Mouse (Mus musculus): ENCODE data around the gene Phactr3. TPM values are rescaled to one million over a fixed set of nuclear protein-coding genes. Genes with fewer than 3 reads are reported as not detected.

Phactr3 gene
- polyA plus RNA-seq, 1 experiment from 2014 or later: 1.8 TPM

GRCm38 (mm10) chr2:178143024-178143415 lies 24.2 kb downstream of the Phactr3 start:
- 32% methylated on average over 3 of the region's 3 CpGs for WGBS

DNA sequence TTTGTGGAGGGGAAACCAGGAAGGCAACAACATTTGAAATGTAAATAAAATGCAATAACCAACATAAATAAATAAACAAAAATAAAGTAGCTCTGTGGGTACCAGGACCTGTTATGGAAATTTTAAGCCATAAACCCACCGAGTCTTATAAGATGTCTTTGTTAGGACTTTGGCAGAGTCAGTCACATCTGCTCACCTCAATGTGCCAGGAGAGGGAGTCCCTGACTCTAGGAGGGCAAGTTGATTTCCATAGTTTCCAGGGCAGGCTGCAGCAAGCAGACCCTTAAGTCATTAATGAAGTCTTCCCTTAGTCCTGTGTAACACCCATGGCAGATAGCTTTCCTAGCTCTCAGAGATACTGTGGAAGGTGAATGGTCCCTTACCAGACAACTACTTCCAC lies 25.1 kb downstream of the Phactr3 start:
- Histone ChIP-seq H3K9me3 (ENCODE audit: control insufficient read depth, low read length) (no peaks in the 10 kb centered on the region), H3K4me3 (ENCODE audit: low read depth, low read length) (no peak overlapping the region), H3K27me3 (replicated peaks; ENCODE audit: control insufficient read depth, insufficient read depth, low read length) (peaks cover 34% of the 10 kb centered on the region), H3K36me3 (ENCODE audit: control insufficient read depth, insufficient read depth, low read length) (no peaks in the 10 kb centered on the region), H3K27ac (replicated peaks; ENCODE audit: low read depth, low read length) (no peak overlapping the region), H3K4me1 (ENCODE audit: control insufficient read depth, insufficient read depth, low read length) (0 out of 2 replicates have a peak, but pooled peaks cover 3% of the 10 kb centered on the region), H3K9ac (ENCODE audit: low read depth, low read length) (no peak overlapping the region), H3K4me2 (ENCODE audit: low read depth, low read length) (no peak overlapping the region)
- ATAC-seq (ENCODE audit: low read depth) (no peak), DNase-seq (ENCODE audit: low spot score) (no peak)
- 68% methylated on average over 1 of the region's 1 CpGs for WGBS

More at GRCm38 (mm10) chr2:178143024-178143415, 24.2 kb downstream of the Phactr3 start:
- Histone ChIP-seq H3K36me3 (ENCODE audit: control insufficient read depth, insufficient read depth, low read length) (no peaks in the 10 kb centered on the region), H3K9me3 (ENCODE audit: control insufficient read depth, low read length) (no peaks in the 10 kb centered on the region), H3K4me1 (ENCODE audit: control insufficient read depth, insufficient read depth, low read length) (0 out of 2 replicates have a peak, but pooled peaks cover 3% of the 10 kb centered on the region), H3K9ac (ENCODE audit: low read depth, low read length) (no peak overlapping the region), H3K4me3 (ENCODE audit: low read depth, low read length) (peak overlapping the region; percentile 35; the same call in 1 of the 2 replicates), H3K4me2 (ENCODE audit: low read depth, low read length) (no peak overlapping the region), H3K27ac (replicated peaks; ENCODE audit: low read depth, low read length) (no peak overlapping the region), H3K27me3 (replicated peaks; ENCODE audit: control insufficient read depth, insufficient read depth, low read length) (peaks cover 34% of the 10 kb centered on the region)
- no peak for ATAC-seq (ENCODE audit: low read depth)
- DNase-seq (ENCODE audit: low spot score): no peak

DNA sequence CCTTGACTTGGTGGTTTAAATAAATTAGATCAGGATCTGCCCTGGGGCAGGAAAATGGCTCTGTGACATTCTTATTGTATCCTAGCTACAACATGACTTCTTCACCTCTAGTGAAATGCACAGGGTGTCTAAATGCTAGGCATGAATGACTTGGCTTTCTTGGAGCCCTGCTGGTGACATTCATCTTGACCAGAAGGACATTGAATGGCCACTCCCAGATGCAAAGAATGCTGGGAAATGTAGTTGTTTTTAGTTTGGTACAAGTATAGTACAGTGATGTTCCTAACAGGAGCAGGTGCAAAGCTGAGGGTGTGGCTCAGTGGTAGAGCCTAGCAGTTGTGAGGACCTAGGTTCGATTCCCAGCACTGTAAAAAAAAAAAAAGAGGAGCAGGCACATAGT lies 30.5 kb downstream of the Phactr3 start:
- 68% methylated on average over 1 of the region's 1 CpGs for WGBS

GRCm38 (mm10) chr2:178150697-178151096 lies 31.9 kb downstream of the Phactr3 start:
- Histone ChIP-seq H3K4me1 (ENCODE audit: control insufficient read depth, insufficient read depth, low read length) (no peaks in the 10 kb centered on the region), H3K36me3 (ENCODE audit: control insufficient read depth, insufficient read depth, low read length) (no peaks in the 10 kb centered on the region), H3K4me3 (ENCODE audit: low read depth, low read length) (no peak overlapping the region), H3K27me3 (replicated peaks; ENCODE audit: control insufficient read depth, insufficient read depth, low read length) (no peaks in the 10 kb centered on the region), H3K9ac (ENCODE audit: low read depth, low read length) (no peak overlapping the region), H3K9me3 (ENCODE audit: control insufficient read depth, low read length) (no peaks in the 10 kb centered on the region), H3K27ac (replicated peaks; ENCODE audit: low read depth, low read length) (no peak overlapping the region), H3K4me2 (ENCODE audit: low read depth, low read length) (no peak overlapping the region)
- WGBS: 83% methylated on average over 5 of the region's 5 CpGs
- no peak for DNase-seq (ENCODE audit: low spot score)
- ATAC-seq (ENCODE audit: low read depth): no peak

More for the DNA sequence above, 30.5 kb downstream of the Phactr3 start:
- Histone ChIP-seq H3K4me3 (ENCODE audit: low read depth, low read length) (no peak overlapping the region), H3K4me2 (ENCODE audit: low read depth, low read length) (no peak overlapping the region), H3K9ac (ENCODE audit: low read depth, low read length) (no peak overlapping the region), H3K27ac (replicated peaks; ENCODE audit: low read depth, low read length) (no peak overlapping the region), H3K27me3 (replicated peaks; ENCODE audit: control insufficient read depth, insufficient read depth, low read length) (peaks cover 7% of the 10 kb centered on the region), H3K4me1 (ENCODE audit: control insufficient read depth, insufficient read depth, low read length) (no peaks in the 10 kb centered on the region), H3K9me3 (ENCODE audit: control insufficient read depth, low read length) (no peaks in the 10 kb centered on the region), H3K36me3 (ENCODE audit: control insufficient read depth, insufficient read depth, low read length) (no peaks in the 10 kb centered on the region)
- no peak for DNase-seq (ENCODE audit: low spot score)
- no peak for ATAC-seq (ENCODE audit: low read depth)

GRCm38 (mm10) chr2:178153601-178154000 lies 34.8 kb downstream of the Phactr3 start:
- H3K36me3 ChIP-seq (ENCODE audit: control insufficient read depth, insufficient read depth, low read length): no peaks in the 10 kb centered on the region
- ATAC-seq (ENCODE audit: low read depth) (no peak), DNase-seq (ENCODE audit: low spot score) (no peak)
- no peaks in the 10 kb centered on the region for H3K9me3 ChIP-seq (ENCODE audit: control insufficient read depth, low read length)
- H3K27ac ChIP-seq (replicated peaks; ENCODE audit: low read depth, low read length): no peak overlapping the region
- no peaks in the 10 kb centered on the region for H3K27me3 ChIP-seq (replicated peaks; ENCODE audit: control insufficient read depth, insufficient read depth, low read length)
- no peak overlapping the region for H3K4me3 ChIP-seq (ENCODE audit: low read depth, low read length)
- no peaks in the 10 kb centered on the region for H3K4me1 ChIP-seq (ENCODE audit: control insufficient read depth, insufficient read depth, low read length)
- no peak overlapping the region for H3K9ac ChIP-seq (ENCODE audit: low read depth, low read length)
- no peak overlapping the region for H3K4me2 ChIP-seq (ENCODE audit: low read depth, low read length)
- 83% methylated on average over 2 of the region's 2 CpGs for WGBS

DNA sequence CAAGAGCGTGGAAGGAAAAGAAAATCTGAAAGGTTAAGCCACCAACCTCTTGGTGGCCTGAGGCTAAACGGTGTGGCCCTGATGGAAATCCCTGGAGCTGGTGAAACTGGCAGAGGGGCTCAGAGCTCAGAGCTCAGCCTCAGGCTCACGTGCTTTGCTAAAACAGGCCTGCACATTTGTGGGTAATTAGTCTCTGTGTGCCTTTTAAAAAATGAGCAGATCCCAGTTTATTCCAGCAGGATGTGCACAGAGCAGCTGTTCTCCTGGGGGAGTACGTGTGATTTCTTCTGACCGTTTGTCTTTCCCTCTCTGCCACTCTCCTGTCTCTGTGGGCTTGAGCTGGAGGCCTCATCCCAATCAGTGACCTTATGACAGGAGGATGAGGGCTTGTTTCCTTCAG lies 35.4 kb downstream of the Phactr3 start:
- Histone ChIP-seq H3K4me2 (ENCODE audit: low read depth, low read length) (no peak overlapping the region), H3K9ac (ENCODE audit: low read depth, low read length) (no peak overlapping the region), H3K27me3 (replicated peaks; ENCODE audit: control insufficient read depth, insufficient read depth, low read length) (no peaks in the 10 kb centered on the region), H3K9me3 (ENCODE audit: control insufficient read depth, low read length) (no peaks in the 10 kb centered on the region), H3K36me3 (ENCODE audit: control insufficient read depth, insufficient read depth, low read length) (no peaks in the 10 kb centered on the region), H3K4me3 (ENCODE audit: low read depth, low read length) (no peak overlapping the region), H3K4me1 (ENCODE audit: control insufficient read depth, insufficient read depth, low read length) (no peaks in the 10 kb centered on the region), H3K27ac (replicated peaks; ENCODE audit: low read depth, low read length) (no peak overlapping the region)
- DNase-seq (ENCODE audit: low spot score) (no peak), ATAC-seq (ENCODE audit: low read depth) (no peak)
- 22% methylated on average over 5 of the region's 5 CpGs for WGBS

DNA sequence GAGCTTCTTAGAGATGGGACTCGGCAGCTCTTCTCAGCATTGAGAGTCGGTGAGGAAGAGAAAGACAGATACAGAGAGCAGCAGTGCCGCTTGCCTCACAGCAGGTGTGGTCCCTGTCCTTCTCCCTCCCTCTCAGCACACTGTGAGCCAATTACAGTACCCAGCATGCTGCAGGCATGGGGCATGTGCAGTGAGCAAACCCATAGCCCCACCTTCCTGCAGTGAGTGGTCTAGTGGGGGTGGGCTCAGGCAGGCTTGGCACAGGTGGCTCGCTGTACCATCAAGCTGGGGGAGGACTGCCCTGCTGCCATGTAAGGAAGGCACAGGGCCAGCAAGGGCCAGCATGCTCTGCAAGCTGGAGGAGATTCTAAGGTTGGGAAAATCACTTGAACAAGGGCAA lies 35.8 kb downstream of the Phactr3 start:
- Histone ChIP-seq H3K9me3 (ENCODE audit: control insufficient read depth, low read length) (no peaks in the 10 kb centered on the region), H3K4me2 (ENCODE audit: low read depth, low read length) (no peak overlapping the region), H3K27ac (replicated peaks; ENCODE audit: low read depth, low read length) (no peak overlapping the region), H3K27me3 (replicated peaks; ENCODE audit: control insufficient read depth, insufficient read depth, low read length) (no peaks in the 10 kb centered on the region), H3K4me3 (ENCODE audit: low read depth, low read length) (no peak overlapping the region), H3K4me1 (ENCODE audit: control insufficient read depth, insufficient read depth, low read length) (no peaks in the 10 kb centered on the region), H3K9ac (ENCODE audit: low read depth, low read length) (no peak overlapping the region), H3K36me3 (ENCODE audit: control insufficient read depth, insufficient read depth, low read length) (no peaks in the 10 kb centered on the region)
- 43% methylated on average over 4 of the region's 4 CpGs for WGBS
- ATAC-seq (ENCODE audit: low read depth) (peak; percentile 70; the same call in 1 of the 2 replicates), DNase-seq (ENCODE audit: low spot score) (no peak)

DNA sequence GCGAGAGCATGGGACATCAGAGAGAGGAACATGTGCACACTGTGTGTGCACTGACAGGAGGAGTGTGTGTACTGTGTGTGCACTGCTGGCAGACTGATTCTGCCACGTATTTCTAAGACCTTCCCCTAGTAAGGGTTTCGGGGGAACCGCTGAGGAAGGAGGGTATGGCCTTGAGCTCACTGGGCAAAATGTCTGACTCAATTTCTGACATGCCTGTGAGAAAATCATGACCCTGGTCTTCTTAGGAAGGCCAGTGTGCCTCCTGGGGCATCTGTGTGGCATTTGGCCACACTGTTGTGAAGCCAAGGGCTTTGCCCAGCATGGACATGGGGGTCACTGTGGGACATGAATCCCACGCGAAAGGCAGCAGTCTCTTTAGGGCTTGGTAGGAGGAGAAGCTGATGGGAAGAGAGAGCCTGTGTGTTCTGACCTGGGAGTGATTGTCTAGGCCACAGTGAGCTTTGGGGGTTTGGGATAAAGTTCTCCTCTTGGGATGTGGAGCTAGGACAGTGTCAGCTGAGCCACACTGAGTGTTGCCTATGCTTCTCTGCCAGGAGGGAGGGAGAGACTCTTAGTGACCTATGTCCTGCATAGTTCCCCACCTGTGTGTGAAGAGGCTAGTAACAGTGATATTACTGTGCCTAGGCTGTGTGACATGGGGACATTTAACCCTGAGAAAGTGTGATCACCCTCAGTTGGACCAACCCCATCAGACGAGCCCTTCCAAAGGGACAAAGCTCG lies 36.6 kb downstream of the Phactr3 start:
- H3K9me3 ChIP-seq (ENCODE audit: control insufficient read depth, low read length): no peaks in the 10 kb centered on the region
- H3K4me2 ChIP-seq (ENCODE audit: low read depth, low read length): no peak overlapping the region
- WGBS: 83% methylated on average over 8 of the region's 8 CpGs
- ATAC-seq (ENCODE audit: low read depth): no peak
- H3K36me3 ChIP-seq (ENCODE audit: control insufficient read depth, insufficient read depth, low read length): no peaks in the 10 kb centered on the region
- no peak overlapping the region for H3K4me3 ChIP-seq (ENCODE audit: low read depth, low read length)
- no peak overlapping the region for H3K27ac ChIP-seq (replicated peaks; ENCODE audit: low read depth, low read length)
- H3K27me3 ChIP-seq (replicated peaks; ENCODE audit: control insufficient read depth, insufficient read depth, low read length): no peaks in the 10 kb centered on the region
- H3K9ac ChIP-seq (ENCODE audit: low read depth, low read length): no peak overlapping the region
- DNase-seq (ENCODE audit: low spot score): no peak
- no peaks in the 10 kb centered on the region for H3K4me1 ChIP-seq (ENCODE audit: control insufficient read depth, insufficient read depth, low read length)

DNA sequence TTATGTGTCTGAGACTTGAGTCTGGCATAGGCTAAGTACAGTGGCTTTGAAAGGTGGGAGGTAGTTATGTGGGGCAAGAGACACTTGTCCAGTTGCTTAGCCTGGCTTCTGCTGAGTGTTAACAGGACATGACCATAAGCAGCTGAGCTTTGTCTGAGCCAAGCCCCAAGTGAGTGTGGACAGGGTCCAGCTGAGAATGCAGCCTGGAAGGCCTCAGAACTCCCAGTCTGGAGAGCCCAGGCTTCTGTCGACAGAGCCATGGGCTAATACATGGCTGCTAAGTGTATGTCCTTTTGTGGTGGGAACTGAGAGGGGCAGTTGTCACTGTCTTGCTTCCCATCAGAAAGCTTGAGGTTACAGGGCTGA lies 37.1 kb downstream of the Phactr3 start:
- Histone ChIP-seq H3K27ac (replicated peaks; ENCODE audit: low read depth, low read length) (no peak overlapping the region), H3K36me3 (ENCODE audit: control insufficient read depth, insufficient read depth, low read length) (no peaks in the 10 kb centered on the region), H3K9me3 (ENCODE audit: control insufficient read depth, low read length) (no peaks in the 10 kb centered on the region), H3K4me3 (ENCODE audit: low read depth, low read length) (no peak overlapping the region), H3K27me3 (replicated peaks; ENCODE audit: control insufficient read depth, insufficient read depth, low read length) (no peaks in the 10 kb centered on the region), H3K4me1 (ENCODE audit: control insufficient read depth, insufficient read depth, low read length) (no peaks in the 10 kb centered on the region), H3K9ac (ENCODE audit: low read depth, low read length) (no peak overlapping the region), H3K4me2 (ENCODE audit: low read depth, low read length) (no peak overlapping the region)
- DNase-seq (ENCODE audit: low spot score) (peak; percentile 17), ATAC-seq (ENCODE audit: low read depth) (peak; percentile 21; the same call in 1 of the 2 replicates)
- WGBS: 63% methylated on average over 1 of the region's 1 CpGs
